Mouse (Mus musculus) intestine, postnatal 0 days (tissue): Measurements from ENCODE around the gene Angel2. TPM values are rescaled to one million over a fixed set of nuclear protein-coding genes. Genes with fewer than 3 reads are reported as not detected.

Source experiments
- ATAC-seq: fragments of 200-750 bp; cut with Nextera tagmentation; 2 replicates; pipeline ENCODE4 v1.8.0; 2017; ENCODE audit warnings: mild to moderate bottlenecking, moderate TSS enrichment, moderate library complexity
- H3K27ac ChIP-seq: fragments of 300-500 bp; sonication (generic); 2 replicates; pipeline ENCODE4 v1.5.1; 2014; ENCODE audit warnings: mild to moderate bottlenecking, low read depth, low read length, moderate library complexity
- H3K27me3 ChIP-seq: fragments of 300-500 bp; sonication (generic); replicated peaks from 2 replicates; pipeline ENCODE4 v1.6.1; 2014; ENCODE audit warnings: low read length, mixed read lengths; ENCODE audit not compliant: control insufficient read depth, insufficient read depth
- H3K36me3 ChIP-seq: fragments of 300-500 bp; sonication (generic); 2 replicates; pipeline ENCODE4 v1.6.1; 2014; ENCODE audit warnings: mild to moderate bottlenecking, moderate library complexity; ENCODE audit not compliant: control insufficient read depth, insufficient read depth
- H3K4me1 ChIP-seq: fragments of 300-500 bp; sonication (generic); replicated peaks from 2 replicates; pipeline ENCODE4 v1.6.1; 2014; ENCODE audit warnings: antibody characterized with exemption, low read length, mixed read lengths; ENCODE audit not compliant: control insufficient read depth, insufficient read depth
- H3K4me2 ChIP-seq: fragments of 300-500 bp; sonication (generic); replicated peaks from 2 replicates; pipeline ENCODE4 v1.6.1; 2014; ENCODE audit warnings: low read depth, mild to moderate bottlenecking, moderate library complexity
- H3K4me3 ChIP-seq: fragments of 300-500 bp; sonication (generic); 2 replicates; pipeline ENCODE4 v1.5.1; 2014; ENCODE audit warnings: low read depth, low read length
- H3K9ac ChIP-seq: fragments of 300-500 bp; sonication (generic); 2 replicates; pipeline ENCODE4 v1.6.1; 2014; ENCODE audit warnings: mild to moderate bottlenecking, low read depth, low read length
- H3K9me3 ChIP-seq: fragments of 300-500 bp; sonication (generic); 2 replicates; pipeline ENCODE4 v1.6.1; 2016; ENCODE audit warnings: mixed run types; ENCODE audit not compliant: control insufficient read depth
- CTCF ChIP-seq: sonication (generic); IDR thresholded peaks from 2 replicates; pipeline ENCODE4 v1.5.1; 2016; ENCODE audit warnings: low read depth, mild to moderate bottlenecking, control low read depth, antibody characterized with exemption, moderate library complexity
- WGBS: fragments of 180-500 bp; shearing (Covaris S2); extraction: QIAGEN DNeasy Blood & Tissue Kit; methylation state at CpG from one replicate; pipeline ENCODE4 v1.1.7; 2014; 5-methylcytosine and 5-hydroxymethylcytosine counted together
- polyA plus RNA-seq: library from polyadenylated mRNA; unstranded; fragments of >200 nt; fragmentation: Nextera tagmentation; extraction: Ambion mirVana; gene quantifications from 2 replicates; pipeline ENCODE4 v1.2.1, GENCODE M21; 2015

Gene Angel2
- polyA plus RNA-seq, 1 experiment from 2014 or later: 23.2 TPM

GRCm38 (mm10) chr1:190989437-190990082 is 64.6 kb downstream of the Angel2 start:
- H3K27me3 ChIP-seq: no peaks in the 10 kb centered on the region; the same call in 1 of the 2 replicates
- 85% methylated on average over 9 of the region's 9 CpGs for WGBS
- no peak for ATAC-seq
- no peaks in the 10 kb centered on the region for H3K36me3 ChIP-seq
- H3K4me2 ChIP-seq: no peak overlapping the region
- no peaks in the 10 kb centered on the region for H3K4me1 ChIP-seq
- peak; percentile 56 for TF ChIP-seq CTCF
- H3K9ac ChIP-seq: no peak overlapping the region
- H3K4me3 ChIP-seq: no peak overlapping the region
- H3K9me3 ChIP-seq: no peaks in the 10 kb centered on the region
- H3K27ac ChIP-seq: no peak overlapping the region

- no peak overlapping the region for H3K4me3 ChIP-seq
- H3K9ac ChIP-seq: no peak overlapping the region
- H3K4me2 ChIP-seq: no peak overlapping the region
- TF ChIP-seq CTCF: no peak
- no peaks in the 10 kb centered on the region for H3K4me1 ChIP-seq
- ATAC-seq: no peak
- no peak overlapping the region for H3K27ac ChIP-seq
- no peaks in the 10 kb centered on the region for H3K27me3 ChIP-seq
- no peaks in the 10 kb centered on the region for H3K36me3 ChIP-seq
- 67% methylated on average over 7 of the region's 7 CpGs for WGBS
- 0 out of 2 replicates have a peak, but pooled peaks cover 7% of the 10 kb centered on the region for H3K9me3 ChIP-seq
These were observed 70.6 kb downstream of the Angel2 start for GRCm38 (mm10) chr1:190995548-190995947.

- Histone ChIP-seq H3K4me3 (no peak overlapping the region), H3K27me3 (no peaks in the 10 kb centered on the region), H3K4me2 (no peak overlapping the region), H3K9me3 (0 out of 2 replicates have a peak, but pooled peaks cover 7% of the 10 kb centered on the region), H3K36me3 (no peaks in the 10 kb centered on the region), H3K4me1 (no peaks in the 10 kb centered on the region), H3K27ac (no peak overlapping the region), H3K9ac (no peak overlapping the region)
- no peak for ATAC-seq
- TF ChIP-seq CTCF: peak; percentile 64
- 62% methylated on average over 6 of the region's 6 CpGs for WGBS
These were observed 71.5 kb downstream of the Angel2 start for GRCm38 (mm10) chr1:190996346-190996877.

Other genes with a start within 250 kb of the Angel2 start
- gene Rps6kc1, start 13.3 kb upstream of the Angel2 start, polyA plus RNA-seq: 6.0 and 6.2 TPM in 2 replicates
- 3.5 and 3.9 TPM in 2 replicates for gene Vash2, start 54.2 kb downstream of the Angel2 start, polyA plus RNA-seq
- gene Flvcr1, start 101.0 kb downstream of the Angel2 start, polyA plus RNA-seq: 57.4 and 65.5 TPM in 2 replicates
- 1.1 TPM in 2 replicates for gene Spata45, start 111.5 kb downstream of the Angel2 start, polyA plus RNA-seq
- gene Tatdn3, start 137.8 kb downstream of the Angel2 start, polyA plus RNA-seq: 17.3 and 18.1 TPM in 2 replicates
- gene Nsl1, start 137.9 kb downstream of the Angel2 start, polyA plus RNA-seq: 3.8 TPM in 2 replicates
- 6.9 and 7.3 TPM in 2 replicates for gene Batf3, start 172.7 kb downstream of the Angel2 start, polyA plus RNA-seq
- gene Fam71a, start 239.7 kb downstream of the Angel2 start, polyA plus RNA-seq: not detected in 2 replicates